Mouse (Mus musculus) thymus, adult 2 months (tissue): ENCODE measurements at regions not wholly inside any gene's neighbourhood (a gene's known extent, or its start where the extent isn't known, plus 50 kb on each side); places are given as distances from the start of the nearest gene placed in this dataset.

Source experiments
- DNase-seq: peaks from one replicate; pipeline ENCODE4 v3.0.0; 2021
- H3K27ac ChIP-seq: fragments of 200-500 bp; 2 replicates; pipeline ENCODE4 v1.5.1; 2012; ENCODE audit warnings: low read length, control low read depth; ENCODE audit not compliant: control insufficient read depth, insufficient read depth
- H3K27me3 ChIP-seq: fragments of 200-500 bp; 2 replicates; pipeline ENCODE4 v1.6.1; 2012; ENCODE audit warnings: mild to moderate bottlenecking, low read length, moderate library complexity, mixed read lengths; ENCODE audit not compliant: control insufficient read depth, insufficient read depth
- H3K36me3 ChIP-seq: fragments of 200-500 bp; 2 replicates; pipeline ENCODE4 v1.6.1; 2012; ENCODE audit warnings: mild to moderate bottlenecking, low read length, moderate library complexity; ENCODE audit not compliant: control insufficient read depth, insufficient read depth
- H3K4me1 ChIP-seq: fragments of 200-500 bp; replicated peaks from 2 replicates; pipeline ENCODE4 v1.6.1; 2012; ENCODE audit warnings: low read length; ENCODE audit not compliant: control insufficient read depth, insufficient read depth
- H3K4me3 ChIP-seq: fragments of 200-500 bp; 2 replicates; pipeline ENCODE4 v1.5.1; 2012; ENCODE audit warnings: mild to moderate bottlenecking, low read length, control low read depth, moderate library complexity; ENCODE audit not compliant: control insufficient read depth, insufficient read depth
- CTCF ChIP-seq: fragments of 200-500 bp; IDR thresholded peaks from 2 replicates; pipeline ENCODE4 v1.5.1; 2012; ENCODE audit warnings: mild to moderate bottlenecking, control low read depth, low read length, moderate library complexity, borderline replicate concordance; ENCODE audit not compliant: control insufficient read depth, poor library complexity, insufficient read depth; ENCODE audit errors: extremely low read depth
- POLR2A ChIP-seq: fragments of 200-500 bp; IDR thresholded peaks from 2 replicates; pipeline ENCODE4 v1.6.1; 2012; ENCODE audit warnings: mild to moderate bottlenecking, low read length, control low read depth, moderate library complexity; ENCODE audit not compliant: control insufficient read depth, poor library complexity, insufficient read depth; ENCODE audit errors: extremely low read depth
- WGBS: fragments of 180-500 bp; shearing (Covaris S2); methylation state at CpG from one replicate; pipeline ENCODE4 v1.1.7; 2018; 5-methylcytosine and 5-hydroxymethylcytosine counted together

DNA sequence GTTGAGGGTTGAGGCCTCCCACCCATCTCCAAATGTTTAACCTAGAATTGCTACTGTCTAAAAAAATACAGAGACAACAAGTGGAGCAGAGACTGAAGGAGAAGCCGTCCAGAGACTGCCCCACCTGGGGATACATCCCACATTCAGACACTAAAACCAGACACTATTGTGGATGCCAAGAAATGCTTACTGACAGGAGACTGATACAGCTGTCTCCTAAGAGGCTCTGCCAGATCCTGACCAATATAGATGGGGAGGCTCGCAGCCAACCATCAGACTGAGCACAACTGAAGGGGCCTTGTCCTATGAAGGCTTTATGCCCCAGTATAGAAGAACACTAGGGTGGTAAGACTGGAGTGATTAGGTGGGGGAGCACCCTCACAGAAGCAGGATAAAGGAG is 652.5 kb downstream of the Actr3 start:
- Histone ChIP-seq H3K27ac (no peak overlapping the region), H3K36me3 (no peaks in the 10 kb centered on the region), H3K4me3 (no peak overlapping the region), H3K4me1 (no peaks in the 10 kb centered on the region), H3K27me3 (no peaks in the 10 kb centered on the region)
- TF ChIP-seq CTCF (no peak), POLR2A (no peak)
- no peak for DNase-seq
- WGBS: 81% methylated on average over 2 of the region's 2 CpGs

DNA sequence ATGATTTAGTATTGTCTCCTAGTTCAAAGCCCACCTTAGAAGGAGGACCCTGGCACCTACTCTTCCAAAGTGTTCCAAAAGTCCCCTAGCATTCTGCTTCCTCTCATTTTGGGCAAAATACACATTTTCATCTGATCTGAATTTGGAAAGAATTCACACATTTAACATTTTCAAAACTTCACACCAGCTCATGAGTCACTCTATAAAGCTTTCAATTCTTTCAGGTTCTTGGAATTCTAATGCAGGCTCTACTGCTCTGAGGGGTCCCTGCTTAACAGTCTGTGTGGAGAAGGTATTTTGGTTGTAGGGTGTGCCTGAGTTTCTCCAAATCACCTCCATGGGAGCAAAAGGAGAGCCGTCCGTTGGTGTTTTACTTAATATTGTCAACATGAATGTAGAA is 657.8 kb downstream of the Actr3 start:
- no peak for DNase-seq
- Histone ChIP-seq H3K27me3 (no peaks in the 10 kb centered on the region), H3K4me3 (no peak overlapping the region), H3K36me3 (no peaks in the 10 kb centered on the region), H3K4me1 (no peaks in the 10 kb centered on the region), H3K27ac (no peak overlapping the region)
- no peak for TF ChIP-seq CTCF
- no peak for TF ChIP-seq POLR2A
- 92% methylated on average over 2 of the region's 2 CpGs for WGBS

DNA sequence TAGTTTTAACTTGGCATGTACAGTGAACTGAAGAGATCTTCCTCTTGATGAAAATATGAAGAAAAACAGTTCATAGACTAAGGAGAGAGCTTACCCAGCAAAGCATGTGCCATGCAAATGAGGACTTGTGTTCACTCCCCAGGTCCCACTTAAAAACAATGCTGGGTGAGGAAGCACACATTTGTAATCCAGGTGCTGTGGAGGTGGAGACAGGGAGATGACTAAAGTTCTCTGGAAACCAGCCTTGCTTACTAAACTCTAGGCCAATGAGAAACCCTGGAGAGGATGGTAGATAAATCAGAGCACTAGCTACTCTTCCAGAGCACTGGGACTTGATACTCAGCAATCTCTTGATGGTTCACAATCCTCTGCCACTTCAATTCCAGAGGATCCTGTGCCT is 678.8 kb downstream of the Actr3 start:
- Histone ChIP-seq H3K27me3 (no peaks in the 10 kb centered on the region), H3K36me3 (no peaks in the 10 kb centered on the region), H3K4me3 (no peak overlapping the region), H3K27ac (no peak overlapping the region), H3K4me1 (no peaks in the 10 kb centered on the region)
- TF ChIP-seq POLR2A (no peak), CTCF (no peak)
- no peak for DNase-seq

DNA sequence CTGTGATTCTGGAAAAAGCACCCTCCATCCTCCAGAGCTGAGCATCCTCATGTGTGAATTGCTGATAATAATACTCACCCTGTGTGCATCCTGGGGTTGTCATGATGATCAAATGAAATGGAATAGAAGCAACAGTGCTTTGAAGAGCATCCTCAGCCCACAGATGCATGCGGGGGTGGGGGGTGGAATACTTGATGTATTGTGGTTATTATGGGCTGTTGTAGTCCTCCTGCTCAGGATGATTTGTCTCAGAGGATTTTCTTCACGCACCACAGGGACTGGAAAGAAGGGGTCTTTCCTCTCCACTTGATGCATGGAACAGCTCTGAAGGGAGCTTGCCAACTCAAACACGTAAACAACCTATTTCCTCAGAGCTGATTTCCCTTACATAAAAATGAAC is 694.4 kb upstream of the Dpp10 start:
- TF ChIP-seq CTCF (no peak), POLR2A (no peak)
- 77% methylated on average over 3 of the region's 3 CpGs for WGBS
- Histone ChIP-seq H3K27me3 (no peaks in the 10 kb centered on the region), H3K4me1 (no peaks in the 10 kb centered on the region), H3K4me3 (no peak overlapping the region), H3K36me3 (no peaks in the 10 kb centered on the region), H3K27ac (no peak overlapping the region)
- DNase-seq: no peak

DNA sequence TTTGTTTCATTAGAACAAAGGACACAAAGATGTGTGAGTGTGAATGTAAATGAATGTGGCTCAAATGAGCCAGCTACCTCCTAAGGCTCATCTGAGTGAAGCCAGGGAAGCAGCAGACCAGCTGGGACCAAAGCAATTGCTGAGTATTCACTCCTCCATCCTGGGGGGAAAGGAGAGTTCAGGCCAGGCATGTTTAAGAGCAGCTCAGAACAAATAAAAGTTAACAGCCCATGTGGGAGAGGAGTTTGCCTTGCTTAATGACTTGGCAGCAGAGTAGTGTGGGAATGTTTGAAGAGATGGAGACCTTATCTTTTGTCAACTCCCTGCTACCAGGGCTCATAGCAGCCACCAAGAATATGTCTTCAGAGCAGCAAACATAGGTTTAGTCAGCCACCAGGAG is 685.0 kb upstream of the Dpp10 start:
- TF ChIP-seq POLR2A (no peak), CTCF (no peak)
- no peak overlapping the region for H3K4me3 ChIP-seq
- H3K4me1 ChIP-seq: no peaks in the 10 kb centered on the region
- H3K27ac ChIP-seq: no peak overlapping the region
- H3K36me3 ChIP-seq: no peaks in the 10 kb centered on the region
- no peak for DNase-seq
- H3K27me3 ChIP-seq: no peaks in the 10 kb centered on the region

DNA sequence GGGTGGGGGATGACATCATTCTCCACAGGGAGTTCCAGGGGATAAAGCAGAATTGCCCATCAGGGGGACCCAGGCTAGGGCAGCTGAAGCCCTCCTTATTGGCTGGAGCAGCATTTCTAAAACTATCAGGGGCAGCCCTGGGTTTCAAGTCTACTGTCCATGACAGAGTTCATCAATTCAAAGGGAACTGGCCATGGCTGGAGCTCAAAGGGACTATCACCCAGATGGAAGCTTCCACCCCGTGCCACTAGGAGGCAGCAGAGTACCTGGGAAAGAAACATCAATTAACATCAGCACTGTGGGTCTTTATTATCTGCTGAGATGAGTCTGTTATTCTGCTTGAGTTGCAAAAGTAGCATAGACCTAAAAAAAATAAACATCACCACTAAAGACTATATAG is 672.7 kb upstream of the Dpp10 start:
- Histone ChIP-seq H3K27ac (no peak overlapping the region), H3K4me1 (no peaks in the 10 kb centered on the region), H3K4me3 (no peak overlapping the region), H3K36me3 (no peaks in the 10 kb centered on the region), H3K27me3 (no peaks in the 10 kb centered on the region)
- DNase-seq: peak; percentile 22
- TF ChIP-seq CTCF (no peak), POLR2A (no peak)
- 0% methylated on average over 1 of the region's 1 CpGs for WGBS

DNA sequence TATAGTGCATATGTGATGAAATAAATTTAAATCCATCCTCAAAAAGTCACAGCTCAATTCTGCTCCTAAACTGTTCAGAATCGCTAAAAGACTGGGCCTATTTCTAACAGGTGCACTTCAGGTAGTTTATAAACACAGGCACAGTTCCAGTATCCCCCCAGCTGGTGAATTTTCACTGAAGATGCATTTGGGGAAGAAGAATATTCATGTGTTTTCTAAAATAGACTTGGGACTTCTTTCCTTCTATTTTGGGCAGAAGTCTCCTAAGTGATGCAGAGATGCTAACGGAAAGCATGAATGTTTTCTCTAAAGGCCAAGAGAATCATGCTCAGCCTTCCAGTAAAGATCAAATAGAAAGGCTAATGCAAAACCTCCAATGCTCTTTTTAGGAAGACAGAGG is 660.9 kb upstream of the Dpp10 start:
- 82% methylated on average over 2 of the region's 2 CpGs for whole genome bisulfite sequencing
- Histone ChIP-seq H3K27me3 (no peaks in the 10 kb centered on the region), H3K4me3 (no peak overlapping the region), H3K36me3 (no peaks in the 10 kb centered on the region), H3K27ac (no peak overlapping the region), H3K4me1 (no peaks in the 10 kb centered on the region)
- DNase-seq: no peak
- no peak for TF ChIP-seq POLR2A
- no peak for TF ChIP-seq CTCF
